8 mouse cellular contexts compared by ENCODE assay signal in genomic region chr6:39264722-39265121, GRCm38 (mm10). TPM values are rescaled to one million over a fixed set of nuclear protein-coding genes. Genes with fewer than 3 reads are reported as not detected.
DNase-seq lines count a peak whose midpoint lies in the region; ATAC-seq and TF ChIP-seq lines count a peak whose summit lies in the region.

No protein-coding gene starts in this region.

- peak; percentile 34; the same call in 1 of the 2 replicates for ATAC-seq in embryonic facial prominence, embryonic 14.5 days (ENCODE audit: low read depth)
- ATAC-seq in liver, embryonic 14.5 days (ENCODE audit: insufficient read depth), result peak; percentile 48

- no peaks in the 10 kb centered on the region for H3K36me3 ChIP-seq in embryonic facial prominence, embryonic 14.5 days (ENCODE audit: control insufficient read depth, insufficient read depth, low read length)
- no peaks in the 10 kb centered on the region for H3K36me3 ChIP-seq in liver, embryonic 14.5 days (replicated peaks; ENCODE audit: control insufficient read depth, insufficient read depth, low read depth)

- H3K4me1 ChIP-seq in embryonic facial prominence, embryonic 14.5 days (ENCODE audit: control insufficient read depth, insufficient read depth, low read length), result peaks cover 4% of the 10 kb centered on the region
- peaks cover 0 to 5% of the 10 kb centered on the region in 2 experiments; a peak in 1 of 4 replicates for H3K4me1 ChIP-seq in liver, embryonic 14.5 days (replicated peaks; ENCODE audit: control insufficient read depth in 2 of 2, insufficient read depth in 2 of 2, low read length in 1 of 2)

- H3K4me2 ChIP-seq in embryonic facial prominence, embryonic 14.5 days (ENCODE audit: low read depth, low read length), result no peak overlapping the region
- H3K4me2 ChIP-seq in liver, embryonic 14.5 days (ENCODE audit: low read depth), result no peak overlapping the region

- DNase-seq in 416B (ENCODE audit: low read depth), result peak; percentile 89
- peak; percentile 79 for DNase-seq in embryonic facial prominence, embryonic 14.5 days (ENCODE audit: low spot score)
- peak; percentile 64 for DNase-seq in kidney, adult 18-20 months
- DNase-seq in liver, embryonic 14.5 days (ENCODE audit: low read depth in 3 of 3, low spot score in 3 of 3), result peak in 2 of 3 experiments; percentile 9 to 14
- no peak for DNase-seq in thymus, postnatal 14 days
- no peak for DNase-seq in cerebellum, postnatal 14 days
- no peak for DNase-seq in layer of hippocampus, adult 11-12 months (ENCODE audit: low spot score)
- no peak for DNase-seq in layer of hippocampus, adult 8-10 months (ENCODE audit: low spot score in 2 of 2)

- no peak for TF ChIP-seq CTCF in liver, embryonic 14.5 days (IDR thresholded peaks at IDR 0.05; ENCODE audit: low read depth)

- no peaks in the 10 kb centered on the region for H3K9me3 ChIP-seq in embryonic facial prominence, embryonic 14.5 days (ENCODE audit: control insufficient read depth, low read length)
- H3K9me3 ChIP-seq in liver, embryonic 14.5 days (ENCODE audit: control insufficient read depth, low read length), result no peaks in the 10 kb centered on the region

- no peak overlapping the region for H3K9ac ChIP-seq in embryonic facial prominence, embryonic 14.5 days (ENCODE audit: low read depth, low read length)
- no peak overlapping the region for H3K9ac ChIP-seq in liver, embryonic 14.5 days (replicated peaks)

- no peak overlapping the region; the same call in 1 of the 2 replicates for H3K27ac ChIP-seq in embryonic facial prominence, embryonic 14.5 days (replicated peaks; ENCODE audit: low read depth, low read length)
- H3K27ac ChIP-seq in liver, embryonic 14.5 days, result no peak overlapping the region

- H3K4me3 ChIP-seq in embryonic facial prominence, embryonic 14.5 days (ENCODE audit: low read depth, low read length), result no peak overlapping the region
- no peak overlapping the region for H3K4me3 ChIP-seq in liver, embryonic 14.5 days (ENCODE audit: insufficient read depth in 1 of 2, low read depth in 2 of 2, low read length in 2 of 2)

- no peaks in the 10 kb centered on the region for H3K27me3 ChIP-seq in embryonic facial prominence, embryonic 14.5 days (replicated peaks; ENCODE audit: control insufficient read depth, insufficient read depth, low read length)
- H3K27me3 ChIP-seq in liver, embryonic 14.5 days (ENCODE audit: control insufficient read depth, insufficient read depth, low read length), result no peaks in the 10 kb centered on the region

- WGBS in embryonic facial prominence, embryonic 14.5 days, result 30% methylated on average over 4 of the region's 4 CpGs
- WGBS in liver, embryonic 14.5 days (ENCODE audit: insufficient replicate concordance), result 42% methylated on average over 4 of the region's 4 CpGs

- no peak for TF ChIP-seq EP300 in liver, embryonic 14.5 days (IDR thresholded peaks at IDR 0.05; ENCODE audit: low read depth)

RNA-seq across cellular contexts. Expression of gene Kdm7a, which starts 58.1 kb away (rescaled TPM):
- polyA plus RNA-seq in embryonic facial prominence, embryonic 14.5 days (2014; fragmentation: Nextera tagmentation; extraction: Ambion mirVana), result 5.5 and 6.0 TPM in 2 replicates
- 4.5 and 6.7 TPM in 2 replicates for polyA plus RNA-seq in liver, embryonic 14.5 days (2012; rRNA removed)
- 9.1 and 11.1 TPM in 2 replicates for polyA plus RNA-seq in liver, embryonic 14.5 days (2014; fragmentation: Nextera tagmentation; extraction: Ambion mirVana)
- total RNA-seq in layer of hippocampus, adult 8-10 months (2022), result 10 to 100 TPM; 32.8 to 56.7 (median 45.0) TPM

Comparison
In these comparisons a context has a peak if more than half of its experiments do, and no peak if none do; other contexts are left out.
1. DNase-seq: peak in 416B (single experiment), embryonic facial prominence, embryonic 14.5 days (single experiment), kidney, adult 18-20 months (single experiment) and liver, embryonic 14.5 days (2 of 3); none in thymus, postnatal 14 days (single experiment), cerebellum, postnatal 14 days (0 of 2), layer of hippocampus, adult 11-12 months (single experiment) and layer of hippocampus, adult 8-10 months (0 of 2).